Mouse (Mus musculus) stomach, embryonic 14.5 days (tissue): ENCODE measurements around the gene Kcnab1. TPM values are rescaled to one million over a fixed set of nuclear protein-coding genes. Genes with fewer than 3 reads are reported as not detected.
A peak's percentile ranks its signal among the peaks of the same experiment; 100 is the strongest.

Source experiments
- ATAC-seq: fragments of 200-750 bp; cut with Nextera tagmentation; 2 replicates; pipeline ENCODE4 v1.8.0; 2017; ENCODE audit warnings: low read depth, moderate TSS enrichment; ENCODE audit not compliant: insufficient number of reproducible peaks, insufficient read depth, low FRiP score
- H3K27ac ChIP-seq: fragments of 300-500 bp; sonication (generic); 2 replicates; pipeline ENCODE4 v1.5.1; 2014; ENCODE audit warnings: mild to moderate bottlenecking, low read length, moderate library complexity, mixed read lengths
- H3K27me3 ChIP-seq: fragments of 300-500 bp; sonication (generic); 2 replicates; pipeline ENCODE4 v1.6.1; 2014; ENCODE audit warnings: low read length, control low read depth, mixed read lengths; ENCODE audit not compliant: control insufficient read depth, insufficient read depth
- H3K36me3 ChIP-seq: fragments of 300-500 bp; sonication (generic); 2 replicates; pipeline ENCODE4 v1.6.1; 2014; ENCODE audit warnings: mild to moderate bottlenecking, control low read depth, low read length, moderate library complexity, mixed read lengths; ENCODE audit not compliant: control insufficient read depth, insufficient read depth
- H3K4me1 ChIP-seq: fragments of 300-500 bp; sonication (generic); 2 replicates; pipeline ENCODE4 v1.6.1; 2014; ENCODE audit warnings: low read length, control low read depth, mixed read lengths; ENCODE audit not compliant: control insufficient read depth, insufficient read depth
- H3K4me2 ChIP-seq: fragments of 300-500 bp; sonication (generic); replicated peaks from 2 replicates; pipeline ENCODE4 v1.6.1; 2014; ENCODE audit warnings: low read depth, low read length, control low read depth
- H3K4me3 ChIP-seq: fragments of 300-500 bp; sonication (generic); 2 replicates; pipeline ENCODE4 v1.5.1; 2014; ENCODE audit warnings: low read depth, low read length, control low read depth
- H3K9ac ChIP-seq: fragments of 300-500 bp; sonication (generic); replicated peaks from 2 replicates; pipeline ENCODE4 v1.6.1; 2014; ENCODE audit warnings: low read depth, mild to moderate bottlenecking, control low read depth, low read length, moderate library complexity, mixed read lengths
- H3K9me3 ChIP-seq: fragments of 300-500 bp; sonication (generic); 2 replicates; pipeline ENCODE4 v1.6.1; 2016; ENCODE audit warnings: low read depth, low read length, control low read depth; ENCODE audit not compliant: control insufficient read depth
- WGBS: fragments of 180-500 bp; shearing (Covaris S2); extraction: QIAGEN DNeasy Blood & Tissue Kit; methylation state at CpG from one replicate; pipeline ENCODE4 v1.1.7; 2014; 5-methylcytosine and 5-hydroxymethylcytosine counted together
- polyA plus RNA-seq: library from polyadenylated mRNA; unstranded; fragments of >200 nt; fragmentation: Nextera tagmentation; extraction: Ambion mirVana; gene quantifications from 2 replicates; pipeline ENCODE4 v1.2.1, GENCODE M21; 2014

Gene Kcnab1
- polyA plus RNA-seq, 1 experiment from 2014 or later = 3.9 TPM

GRCm38 (mm10) chr3:65374729-65375128 is 265.5 kb downstream of the Kcnab1 start:
- Histone ChIP-seq H3K9me3 (no peaks in the 10 kb centered on the region), H3K4me3 (no peak overlapping the region), H3K27ac (no peak overlapping the region), H3K9ac (no peak overlapping the region), H3K36me3 (peaks cover 25% of the 10 kb centered on the region), H3K4me1 (no peaks in the 10 kb centered on the region), H3K27me3 (no peaks in the 10 kb centered on the region), H3K4me2 (no peak overlapping the region)
- 77% methylated on average over 3 of the region's 3 CpGs for WGBS
- no peak for ATAC-seq

- no peak for ATAC-seq
- H3K9me3 ChIP-seq = no peaks in the 10 kb centered on the region
- no peak overlapping the region for H3K27ac ChIP-seq
- H3K4me1 ChIP-seq = no peaks in the 10 kb centered on the region
- no peak overlapping the region for H3K4me2 ChIP-seq
- peaks cover 36% of the 10 kb centered on the region for H3K36me3 ChIP-seq
- no peak overlapping the region for H3K4me3 ChIP-seq
- H3K27me3 ChIP-seq = no peaks in the 10 kb centered on the region
- H3K9ac ChIP-seq = no peak overlapping the region
Measured at GRCm38 (mm10) chr3:65378724-65379123, 269.5 kb downstream of the Kcnab1 start.

- Histone ChIP-seq H3K4me3 (no peak overlapping the region), H3K27me3 (no peaks in the 10 kb centered on the region), H3K36me3 (peaks cover 45% of the 10 kb centered on the region), H3K4me1 (no peaks in the 10 kb centered on the region), H3K9ac (no peak overlapping the region), H3K9me3 (no peaks in the 10 kb centered on the region), H3K4me2 (no peak overlapping the region), H3K27ac (no peak overlapping the region)
- 68% methylated on average over 4 of the region's 4 CpGs for WGBS
- ATAC-seq = no peak
Measured at GRCm38 (mm10) chr3:65379884-65380539, 270.8 kb downstream of the Kcnab1 start.

- Histone ChIP-seq H3K36me3 (peaks cover 50% of the 10 kb centered on the region), H3K9ac (no peak overlapping the region), H3K4me1 (no peaks in the 10 kb centered on the region), H3K27me3 (no peaks in the 10 kb centered on the region), H3K4me3 (no peak overlapping the region), H3K4me2 (no peak overlapping the region), H3K27ac (no peak overlapping the region), H3K9me3 (no peaks in the 10 kb centered on the region)
- WGBS = 89% methylated on average over 4 of the region's 4 CpGs
- no peak for ATAC-seq
Measured at GRCm38 (mm10) chr3:65381094-65381493, 271.9 kb downstream of the Kcnab1 start.

- Histone ChIP-seq H3K27me3 (no peaks in the 10 kb centered on the region), H3K9me3 (no peaks in the 10 kb centered on the region), H3K36me3 (peaks cover 70% of the 10 kb centered on the region), H3K4me2 (no peak overlapping the region), H3K9ac (no peak overlapping the region), H3K4me3 (no peak overlapping the region), H3K4me1 (0 out of 2 replicates have a peak, but pooled peaks cover 3% of the 10 kb centered on the region), H3K27ac (no peak overlapping the region)
- ATAC-seq = no peak
- WGBS = 83% methylated on average over 3 of the region's 3 CpGs
Measured at GRCm38 (mm10) chr3:65384431-65384830, 275.2 kb downstream of the Kcnab1 start.

- no peak overlapping the region for H3K4me2 ChIP-seq
- H3K9me3 ChIP-seq = no peaks in the 10 kb centered on the region
- H3K4me3 ChIP-seq = no peak overlapping the region
- no peak overlapping the region for H3K9ac ChIP-seq
- no peak for ATAC-seq
- H3K36me3 ChIP-seq = peaks cover 73% of the 10 kb centered on the region
- no peak overlapping the region for H3K27ac ChIP-seq
- H3K4me1 ChIP-seq = peaks cover 5% of the 10 kb centered on the region; the same call in 1 of the 2 replicates
- H3K27me3 ChIP-seq = no peaks in the 10 kb centered on the region
Measured at GRCm38 (mm10) chr3:65385771-65386170, 276.6 kb downstream of the Kcnab1 start.

GRCm38 (mm10) chr3:65391222-65391783 is 282.1 kb downstream of the Kcnab1 start:
- Histone ChIP-seq H3K27ac (peak overlapping the region; percentile 89), H3K36me3 (peaks cover 34% of the 10 kb centered on the region)
- WGBS = 21% methylated on average over 6 of the region's 6 CpGs

GRCm38 (mm10) chr3:65391784-65392420 is 282.7 kb downstream of the Kcnab1 start:
- H3K9me3 ChIP-seq = no peaks in the 10 kb centered on the region
- no peaks in the 10 kb centered on the region for H3K27me3 ChIP-seq
- under 1% methylated on average over 37 of the region's 37 CpGs for WGBS
- ATAC-seq = peak; percentile 62
- peak overlapping the region; percentile 86 for H3K9ac ChIP-seq
- peak overlapping the region; percentile 89 for H3K4me3 ChIP-seq
- H3K36me3 ChIP-seq = peaks cover 28% of the 10 kb centered on the region
- H3K4me1 ChIP-seq = peaks cover 6% of the 10 kb centered on the region; the same call in 1 of the 2 replicates
- peak overlapping the region; percentile 89 for H3K27ac ChIP-seq
- peak overlapping the region; percentile 88 for H3K4me2 ChIP-seq

More at GRCm38 (mm10) chr3:65391222-65391783, 282.1 kb downstream of the Kcnab1 start:
- H3K4me2 ChIP-seq = peak overlapping the region; percentile 88
- peaks cover 8% of the 10 kb centered on the region; the same call in 1 of the 2 replicates for H3K4me1 ChIP-seq
- ATAC-seq = no peak
- no peaks in the 10 kb centered on the region for H3K9me3 ChIP-seq
- no peaks in the 10 kb centered on the region for H3K27me3 ChIP-seq
- peak overlapping the region; percentile 86 for H3K9ac ChIP-seq
- H3K4me3 ChIP-seq = peak overlapping the region; percentile 89
